8 mouse cellular contexts compared by ENCODE assay signal in the genomic region with DNA sequence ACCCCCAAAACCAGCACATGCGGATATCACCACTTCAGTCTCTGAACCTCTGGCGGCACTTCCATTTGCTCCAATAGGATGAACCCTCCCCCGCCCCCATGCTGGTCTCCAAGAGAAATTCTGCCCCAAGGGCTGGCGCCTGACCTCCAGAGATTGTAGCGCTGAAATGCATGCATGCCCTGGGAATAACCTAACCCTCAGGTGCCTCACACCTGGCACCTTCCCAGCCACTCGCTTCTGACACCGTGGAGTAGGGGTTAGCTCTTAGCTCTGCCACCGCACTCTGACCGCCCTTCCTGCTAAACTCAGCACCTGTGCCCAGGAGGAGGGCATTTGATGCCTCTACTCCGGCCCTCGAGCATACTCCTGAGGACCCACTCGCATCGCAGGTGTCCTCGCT. TPM values are rescaled to one million over a fixed set of nuclear protein-coding genes. Genes with fewer than 3 reads are reported as not detected.
DNase-seq lines count a peak whose midpoint lies in the region; ATAC-seq lines count a peak whose summit lies in the region.

No protein-coding gene starts in this region.

- H3K36me3 ChIP-seq in kidney, embryonic 15.5 days, result no peaks in the 10 kb centered on the region
- no peaks in the 10 kb centered on the region for H3K36me3 ChIP-seq in intestine, embryonic 15.5 days
- no peaks in the 10 kb centered on the region for H3K36me3 ChIP-seq in midbrain, embryonic 15.5 days (replicated peaks)

- ATAC-seq in kidney, embryonic 15.5 days (replicated peaks; ENCODE audit: low FRiP score), result peak; percentile 64; the same call in 1 of the 2 replicates
- peak; percentile 17 for ATAC-seq in intestine, embryonic 15.5 days
- no peak; the same call in 1 of the 2 replicates for ATAC-seq in midbrain, embryonic 15.5 days (replicated peaks)

- peak overlapping the region; percentile 67 for H3K4me3 ChIP-seq in kidney, embryonic 15.5 days (replicated peaks)
- H3K4me3 ChIP-seq in brown adipose tissue, adult 24 weeks (ENCODE audit: insufficient read depth, low read depth, low read length), result peak overlapping the region; percentile 53
- H3K4me3 ChIP-seq in intestine, embryonic 15.5 days (replicated peaks), result peak overlapping the region; percentile 50
- peak overlapping the region; percentile 56 for H3K4me3 ChIP-seq in midbrain, embryonic 15.5 days

- peaks cover 35% of the 10 kb centered on the region for H3K4me1 ChIP-seq in kidney, embryonic 15.5 days
- peaks cover 3% of the 10 kb centered on the region; the same call in 1 of the 2 replicates for H3K4me1 ChIP-seq in brown adipose tissue, adult 24 weeks (ENCODE audit: control insufficient read depth, insufficient read depth, insufficient read length, low read length)
- H3K4me1 ChIP-seq in intestine, embryonic 15.5 days (replicated peaks), result peaks cover 9% of the 10 kb centered on the region
- peaks cover 26% of the 10 kb centered on the region for H3K4me1 ChIP-seq in midbrain, embryonic 15.5 days

- peaks cover 7% of the 10 kb centered on the region; the same call in 1 of the 2 replicates for H3K27me3 ChIP-seq in kidney, embryonic 15.5 days
- H3K27me3 ChIP-seq in intestine, embryonic 15.5 days (replicated peaks), result no peaks in the 10 kb centered on the region
- H3K27me3 ChIP-seq in midbrain, embryonic 15.5 days (replicated peaks), result no peaks in the 10 kb centered on the region

- H3K9me3 ChIP-seq in kidney, embryonic 15.5 days (replicated peaks), result no peaks in the 10 kb centered on the region
- H3K9me3 ChIP-seq in intestine, embryonic 15.5 days, result no peaks in the 10 kb centered on the region
- no peaks in the 10 kb centered on the region for H3K9me3 ChIP-seq in midbrain, embryonic 15.5 days

- H3K4me2 ChIP-seq in kidney, embryonic 15.5 days, result peak overlapping the region; percentile 79
- peak overlapping the region; percentile 82 for H3K4me2 ChIP-seq in intestine, embryonic 15.5 days (replicated peaks)
- peak overlapping the region; percentile 92 for H3K4me2 ChIP-seq in midbrain, embryonic 15.5 days

- peak overlapping the region; percentile 45 for H3K9ac ChIP-seq in kidney, embryonic 15.5 days
- peak overlapping the region; percentile 64 for H3K9ac ChIP-seq in intestine, embryonic 15.5 days
- peak overlapping the region; percentile 75 for H3K9ac ChIP-seq in midbrain, embryonic 15.5 days

- under 1% methylated on average over 14 of the region's 14 CpGs for WGBS in kidney, embryonic 15.5 days
- WGBS in intestine, embryonic 15.5 days, result under 1% methylated on average over 14 of the region's 14 CpGs
- WGBS in midbrain, embryonic 15.5 days, result 1% methylated on average over 14 of the region's 14 CpGs

- 0 out of 2 replicates have a peak overlapping the region, but pooled peaks have one; percentile 15 for H3K27ac ChIP-seq in kidney, embryonic 15.5 days
- H3K27ac ChIP-seq in brown adipose tissue, adult 24 weeks (replicated peaks; ENCODE audit: low read depth, low read length), result no peak overlapping the region
- peak overlapping the region; percentile 57 for H3K27ac ChIP-seq in intestine, embryonic 15.5 days
- H3K27ac ChIP-seq in midbrain, embryonic 15.5 days, result peak overlapping the region; percentile 92; the same call in 1 of the 2 replicates

- DNase-seq in kidney, postnatal 10 days, result no peak
- no peak for DNase-seq in thymus, postnatal 25 days
- DNase-seq in urinary bladder, postnatal 25 days (ENCODE audit: low spot score), result no peak
- no peak for DNase-seq in right cerebral cortex, adult 18-20 months

RNA-seq across cellular contexts. Expression of a gene that starts 0.3 kb away (rescaled TPM):
- polyA plus RNA-seq in kidney, embryonic 15.5 days (2015; fragmentation: Nextera tagmentation; extraction: Ambion mirVana), result 17.0 and 18.3 TPM in 2 replicates
- not detected in 2 replicates for polyA plus RNA-seq in brown adipose tissue, adult 24 weeks (2012; ENCODE audit: insufficient read depth, insufficient read length, missing spikeins)
- polyA plus RNA-seq in intestine, embryonic 15.5 days (2015; fragmentation: Nextera tagmentation; extraction: Ambion mirVana), result 61.7 and 71.9 TPM in 2 replicates
- polyA plus RNA-seq in midbrain, embryonic 15.5 days (2015; fragmentation: Nextera tagmentation; extraction: Ambion mirVana), result 11.6 and 13.7 TPM in 2 replicates

RNA-seq across cellular contexts. Expression of a gene that starts 51.4 kb away (rescaled TPM):
- polyA plus RNA-seq in kidney, embryonic 15.5 days (2015; fragmentation: Nextera tagmentation; extraction: Ambion mirVana), result 17.4 and 18.8 TPM in 2 replicates
- 4.9 and 7.7 TPM in 2 replicates for polyA plus RNA-seq in brown adipose tissue, adult 24 weeks (2012; ENCODE audit: insufficient read depth, insufficient read length, missing spikeins)
- polyA plus RNA-seq in intestine, embryonic 15.5 days (2015; fragmentation: Nextera tagmentation; extraction: Ambion mirVana), result 11.6 and 12.2 TPM in 2 replicates
- polyA plus RNA-seq in midbrain, embryonic 15.5 days (2015; fragmentation: Nextera tagmentation; extraction: Ambion mirVana), result 25.9 and 27.5 TPM in 2 replicates
